In the genomic region with DNA sequence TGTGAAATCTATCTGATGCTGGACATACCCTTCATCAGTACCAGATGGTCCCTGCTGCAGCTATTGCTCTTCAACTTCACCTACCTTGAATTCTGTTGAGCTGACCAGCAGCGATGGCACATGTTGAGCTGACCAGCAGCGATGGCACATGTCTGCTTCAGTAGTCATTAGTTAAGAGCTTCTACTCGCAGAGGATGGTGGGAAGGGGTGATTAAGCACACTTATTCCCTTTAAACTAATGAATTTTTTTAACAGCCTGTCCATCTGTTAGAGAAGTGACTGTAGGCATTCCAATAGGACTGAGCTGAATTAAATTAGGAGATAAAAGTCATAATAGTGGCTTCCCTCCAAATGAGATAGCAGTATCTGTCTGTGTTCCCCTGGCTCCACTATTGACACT, we compare ENCODE assay signal across 17 mouse cellular contexts.
"Had no signal": no experiment of that assay in that cellular context is flagged by ENCODE, and none has a peak within 500 bp of the region (broad histone marks: within the 10 kb centered on the region; RNA-seq: fewer than 3 reads in every experiment).

No protein-coding gene starts in this region.

- H3K36me3 ChIP-seq: neural tube, embryonic 12.5 days; neural tube, embryonic 13.5 days; neural tube, embryonic 15.5 days; stomach, embryonic 15.5 days had no signal

- H3K27ac ChIP-seq: neural tube, embryonic 12.5 days; neural tube, embryonic 13.5 days; neural tube, embryonic 15.5 days; stomach, embryonic 15.5 days; stomach, postnatal 0 days had no signal

- H3K4me2 ChIP-seq: neural tube, embryonic 12.5 days; neural tube, embryonic 13.5 days; neural tube, embryonic 15.5 days; stomach, embryonic 15.5 days had no signal

- H3K27me3 ChIP-seq: neural tube, embryonic 12.5 days; neural tube, embryonic 13.5 days; neural tube, embryonic 15.5 days; stomach, embryonic 15.5 days had no signal

- H3K9me3 ChIP-seq: neural tube, embryonic 12.5 days; neural tube, embryonic 13.5 days; neural tube, embryonic 15.5 days; stomach, embryonic 15.5 days had no signal

- H3K4me1 ChIP-seq: neural tube, embryonic 12.5 days; neural tube, embryonic 13.5 days; neural tube, embryonic 15.5 days; stomach, embryonic 15.5 days had no signal

- H3K9ac ChIP-seq: neural tube, embryonic 12.5 days; neural tube, embryonic 13.5 days; neural tube, embryonic 15.5 days; stomach, embryonic 15.5 days had no signal

- DNase-seq: retina, postnatal 1 day; right cerebral cortex, adult 18-20 months; right cerebral cortex, postnatal 14 days; right cerebral cortex, postnatal 25 days; right cerebral cortex, postnatal 4 days; spleen, adult 18-20 months; thymus, adult 18-20 months; thymus, adult 2 months; thymus, postnatal 14 days; thymus, postnatal 25 days; thymus, postnatal 36 days; thymus, postnatal 4 days had no signal

- H3K4me3 ChIP-seq: neural tube, embryonic 12.5 days; neural tube, embryonic 13.5 days; neural tube, embryonic 15.5 days; stomach, embryonic 15.5 days had no signal
